Mouse (Mus musculus) urinary bladder, postnatal 0 days (tissue): ENCODE results near the gene Rgs9bp. TPM values are rescaled to one million over a fixed set of nuclear protein-coding genes. Genes with fewer than 3 reads are reported as not detected.

Experiments
- polyA plus RNA-seq: library from polyadenylated mRNA; unstranded; fragments of >200 nt; fragmentation: Nextera tagmentation; extraction: Ambion mirVana; gene quantifications from 2 replicates; pipeline ENCODE4 v1.2.1, GENCODE M21; 2015

Gene Rgs9bp
- polyA plus RNA-seq: 0.17 and 0.29 TPM in 2 replicates

DNA sequence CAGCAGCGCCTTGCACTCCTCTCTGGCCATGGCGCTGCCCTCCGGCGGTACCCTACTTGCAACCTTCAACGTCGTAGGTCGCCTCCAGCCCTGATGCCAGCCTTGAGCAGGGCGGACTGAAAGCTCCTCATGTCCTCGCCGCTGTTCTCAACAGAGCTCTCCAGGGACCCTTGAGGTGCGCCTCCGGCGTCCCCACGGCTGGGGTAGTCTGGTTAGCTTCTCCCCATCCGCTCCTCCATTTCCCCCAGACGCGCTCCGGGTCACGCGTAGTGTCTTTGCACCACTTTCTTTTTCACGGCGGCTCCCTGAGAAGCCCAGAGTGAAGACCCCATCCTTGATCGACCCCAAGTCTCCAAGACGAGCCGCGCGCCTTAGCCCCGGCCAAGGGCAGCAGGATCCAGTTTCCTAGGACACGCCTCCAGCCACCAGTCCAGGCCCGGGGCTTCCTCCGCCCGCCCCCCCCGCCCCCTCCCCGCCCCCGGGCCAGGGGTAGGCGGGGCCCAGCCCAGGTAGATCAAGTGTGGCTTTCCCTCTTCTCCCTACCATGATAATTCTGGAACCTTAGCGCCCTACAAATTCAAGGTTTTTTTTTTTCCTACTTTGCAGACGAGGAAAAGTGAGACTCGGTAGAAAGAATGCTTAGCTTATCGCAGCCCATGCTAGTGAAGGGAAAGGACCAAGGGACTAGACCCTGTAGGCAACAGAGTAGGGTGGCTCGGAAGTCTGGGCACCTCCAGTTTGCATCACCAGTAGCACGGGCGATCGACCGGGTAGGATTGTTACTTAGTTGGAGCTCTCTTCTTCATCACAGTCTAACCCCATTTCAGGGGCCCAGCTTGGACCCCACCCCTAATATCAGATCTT is at the start of gene Rgs9bp:
TSS of gene Rgs9bp (minus strand) at position 392 of the 864 bp plus-strand sequence.

DNA sequence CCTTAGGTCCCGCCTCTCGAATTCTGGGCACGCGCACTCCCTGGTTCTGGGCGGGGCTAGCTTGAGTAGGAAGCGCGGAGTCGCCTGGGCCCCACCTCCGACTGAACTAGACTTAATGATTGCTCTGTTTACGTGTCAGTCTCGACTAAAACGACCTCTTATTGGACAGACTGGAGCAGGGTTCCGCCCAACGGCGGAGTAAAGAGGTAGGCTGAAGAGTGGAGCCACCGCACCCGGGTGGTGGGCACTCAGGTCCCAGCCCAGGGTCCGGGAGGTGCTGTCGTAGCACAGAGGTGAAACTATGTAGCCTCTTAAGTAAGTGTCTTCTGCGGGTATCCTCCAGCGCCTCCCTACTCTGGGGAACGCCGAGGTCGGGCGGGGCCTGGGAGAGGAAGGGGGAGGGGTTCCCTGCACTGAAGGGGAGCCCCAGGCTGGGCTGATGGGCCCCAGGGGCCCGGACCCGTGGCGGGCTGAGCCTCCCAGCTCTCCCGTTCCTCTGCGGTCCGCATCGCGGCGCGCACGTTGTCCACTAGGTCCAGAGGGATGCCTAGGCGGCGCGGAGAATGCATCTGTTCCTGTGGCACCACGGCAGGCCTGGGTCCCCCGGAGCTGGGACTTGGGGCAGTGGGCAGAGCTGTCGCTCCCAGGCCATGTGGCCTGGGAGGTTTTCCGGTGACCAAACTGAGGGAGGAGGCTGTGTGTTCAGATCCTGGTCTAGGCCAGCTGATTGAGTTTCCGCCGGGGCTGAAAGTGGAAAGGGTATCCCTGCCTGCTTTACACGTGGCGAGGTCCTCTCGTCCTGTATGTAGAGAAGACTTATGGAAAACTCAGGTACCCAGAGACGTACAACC is 898 bp upstream of the Rgs9bp start, which contains the start of gene Ankrd27:
TSS of gene Ankrd27 (plus strand) at position 190 of the 851 bp plus-strand sequence.

DNA sequence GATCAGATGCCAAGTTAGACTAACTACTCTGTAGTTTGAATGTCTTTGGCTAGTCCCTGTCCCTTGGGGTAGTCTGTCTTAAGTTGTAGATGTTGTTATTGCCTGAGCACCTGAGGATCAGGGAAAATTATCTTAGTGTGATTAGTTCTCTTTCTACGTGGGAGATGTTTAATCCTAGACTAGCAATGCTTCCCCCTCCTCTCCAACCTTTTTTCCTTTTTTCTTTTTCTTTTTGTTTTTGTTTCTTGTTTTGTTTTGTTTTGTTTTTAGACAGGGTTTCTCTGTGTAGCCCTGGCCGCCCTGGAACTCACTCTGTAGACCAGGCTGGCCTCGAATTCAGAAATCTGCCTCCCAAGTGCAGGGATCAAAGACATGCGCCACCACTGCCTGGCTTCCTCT is 29.2 kb downstream of the Rgs9bp start, which contains the start of gene Nudt19:
TSS of gene Nudt19 (minus strand) at position 100 of the 399 bp plus-strand sequence.

DNA sequence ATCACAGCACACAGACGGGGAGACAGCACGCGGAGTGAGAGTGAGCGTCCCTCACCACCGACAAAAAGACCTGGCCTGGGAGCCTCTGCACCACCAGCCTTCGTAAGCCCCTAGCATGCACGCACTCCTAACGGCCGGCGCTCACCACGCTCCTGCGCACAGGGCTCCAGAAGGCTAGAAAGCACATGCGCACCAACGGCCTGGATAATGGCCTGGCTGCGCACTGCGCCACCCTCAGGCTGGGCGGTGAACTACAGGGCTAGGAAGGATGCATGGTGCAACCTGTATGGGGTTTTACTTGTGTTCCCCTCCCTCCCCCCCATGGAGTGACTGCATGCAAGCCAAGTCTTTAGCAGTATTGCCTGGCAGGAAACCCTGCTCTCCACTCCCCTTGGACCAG is 47.8 kb downstream of the Rgs9bp start, which contains the start of gene Tdrd12:
TSS of gene Tdrd12 (minus strand) at position 184 of the 400 bp plus-strand sequence.

Other genes starting within 250 kb of the Rgs9bp start
- 7.8 and 8.3 TPM in 2 replicates for gene Faap24, start 188.7 kb downstream of the Rgs9bp start, polyA plus RNA-seq
- gene Cep89, start 188.5 kb downstream of the Rgs9bp start, polyA plus RNA-seq: 14.0 and 15.0 TPM in 2 replicates
- gene Slc7a9, start 136.8 kb downstream of the Rgs9bp start, polyA plus RNA-seq: 0.10 TPM in 1 of 2 replicates, not detected in the other
- gene Tdrd12, start 47.8 kb downstream of the Rgs9bp start, polyA plus RNA-seq: 0.04 and 0.10 TPM in 2 replicates
- gene Nudt19, start 29.3 kb downstream of the Rgs9bp start, polyA plus RNA-seq: 40.2 and 40.9 TPM in 2 replicates
- gene Ankrd27, start 662 bp upstream of the Rgs9bp start, polyA plus RNA-seq: 22.1 and 27.3 TPM in 2 replicates
- 218 and 223 TPM in 2 replicates for gene Pdcd5, start 61.9 kb upstream of the Rgs9bp start, polyA plus RNA-seq
- 23.1 and 25.1 TPM in 2 replicates for gene Dpy19l3, start 168.9 kb upstream of the Rgs9bp start, polyA plus RNA-seq
- 7.3 and 9.0 TPM in 2 replicates for gene Zfp507, start 217.4 kb upstream of the Rgs9bp start, polyA plus RNA-seq